Mouse (Mus musculus): ENCODE results near the gene Prx. TPM values are rescaled to one million over a fixed set of nuclear protein-coding genes. Genes with fewer than 3 reads are reported as not detected.

Prx gene
- polyA plus RNA-seq (2015; fragmentation: Nextera tagmentation; extraction: Ambion mirVana) = 1.5 and 1.8 TPM in 2 replicates

GRCm38 (mm10) chr7:27499036-27499435 lies at the start of gene Prx:
TSS of gene Prx (plus strand) at chr7:27499324.
- no peak within 1 kb of the TSS for H3K4me3 ChIP-seq
- WGBS = 60% methylated on average over 3 of the region's 3 CpGs
- no peak within 1 kb of the TSS for H3K4me2 ChIP-seq
- ATAC-seq = no peak
- H3K4me1 ChIP-seq = no peaks in the 10 kb centered on the region
- H3K36me3 ChIP-seq (ENCODE audit: poor library complexity, severe bottlenecking) = no peaks in the 10 kb centered on the region
- no peaks in the 10 kb centered on the region for H3K27me3 ChIP-seq
- H3K9ac ChIP-seq = no peak within 1 kb of the TSS
- H3K9me3 ChIP-seq (replicated peaks) = no peaks in the 10 kb centered on the region
- H3K27ac ChIP-seq = no peak within 1 kb of the TSS

DNA sequence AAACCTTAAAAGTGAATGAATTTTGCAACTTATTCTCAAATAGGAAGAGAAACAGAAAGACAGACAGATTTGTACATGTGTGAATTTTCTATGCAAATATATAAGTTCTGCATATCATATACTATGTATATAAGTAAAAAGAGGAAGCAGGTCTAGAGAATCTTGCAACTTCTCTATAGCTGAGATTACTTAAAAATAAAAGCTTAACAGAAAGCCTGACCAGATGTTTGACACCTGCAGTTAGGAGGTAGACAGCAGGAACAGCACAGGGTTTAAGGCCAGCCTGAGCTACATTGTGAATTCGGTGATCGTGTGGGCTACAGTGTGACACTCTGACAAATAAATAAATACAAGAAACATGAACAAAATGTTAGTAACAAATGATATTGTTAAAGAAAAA lies 47.8 kb upstream of the Prx start:
- H3K4me3 ChIP-seq = no peak overlapping the region
- H3K9me3 ChIP-seq (replicated peaks) = no peaks in the 10 kb centered on the region
- H3K36me3 ChIP-seq (ENCODE audit: poor library complexity, severe bottlenecking) = no peaks in the 10 kb centered on the region
- H3K27ac ChIP-seq = no peak overlapping the region
- peaks cover 9% of the 10 kb centered on the region for H3K27me3 ChIP-seq
- ATAC-seq = no peak
- no peak overlapping the region for H3K9ac ChIP-seq
- peaks cover 12% of the 10 kb centered on the region for H3K4me1 ChIP-seq
- H3K4me2 ChIP-seq = no peak overlapping the region
- 90% methylated on average over 2 of the region's 2 CpGs for WGBS

DNA sequence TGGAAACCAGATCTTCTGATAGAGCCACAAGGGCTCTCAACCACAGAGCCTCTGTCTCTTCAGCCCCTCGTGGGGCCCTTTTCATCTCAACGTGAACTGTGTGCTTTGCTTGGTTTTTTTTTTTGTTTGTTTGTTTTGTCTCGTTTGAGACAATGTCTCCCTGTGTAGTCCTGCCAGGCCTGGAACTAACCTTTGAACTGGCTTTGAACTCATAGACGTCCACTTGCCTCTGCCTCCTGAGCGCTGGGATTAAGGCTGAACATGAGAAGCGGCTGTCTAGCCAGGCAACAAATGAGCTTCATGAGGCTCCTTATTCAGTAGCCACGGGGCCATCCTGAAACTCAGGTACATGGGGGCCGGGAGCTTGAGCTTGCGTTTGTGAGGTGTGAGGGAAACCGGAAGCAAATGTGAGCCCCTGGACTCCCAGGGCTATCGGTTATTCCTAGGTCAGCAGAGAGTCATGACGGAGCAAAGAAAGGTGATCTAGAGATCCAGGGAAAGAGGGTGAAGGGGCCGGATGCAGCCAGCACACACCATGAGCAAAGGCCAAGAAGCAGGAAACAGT lies 46.8 kb upstream of the Prx start:
- H3K9ac ChIP-seq = no peak overlapping the region
- H3K4me1 ChIP-seq = peaks cover 3% of the 10 kb centered on the region
- no peak overlapping the region for H3K4me3 ChIP-seq
- H3K4me2 ChIP-seq = no peak overlapping the region
- WGBS = 54% methylated on average over 13 of the region's 13 CpGs
- no peaks in the 10 kb centered on the region for H3K36me3 ChIP-seq (ENCODE audit: poor library complexity, severe bottlenecking)
- H3K9me3 ChIP-seq (replicated peaks) = no peaks in the 10 kb centered on the region
- H3K27ac ChIP-seq = no peak overlapping the region
- H3K27me3 ChIP-seq = no peaks in the 10 kb centered on the region
- no peak for ATAC-seq

GRCm38 (mm10) chr7:27454461-27455121 lies 44.5 kb upstream of the Prx start:
- H3K27me3 ChIP-seq = no peaks in the 10 kb centered on the region
- 84% methylated on average over 10 of the region's 10 CpGs for WGBS
- H3K4me2 ChIP-seq = no peak overlapping the region
- H3K36me3 ChIP-seq (ENCODE audit: poor library complexity, severe bottlenecking) = no peaks in the 10 kb centered on the region
- ATAC-seq = no peak
- H3K27ac ChIP-seq = no peak overlapping the region
- H3K9ac ChIP-seq = no peak overlapping the region
- no peaks in the 10 kb centered on the region for H3K4me1 ChIP-seq
- H3K9me3 ChIP-seq (replicated peaks) = no peaks in the 10 kb centered on the region
- no peak overlapping the region for H3K4me3 ChIP-seq

DNA sequence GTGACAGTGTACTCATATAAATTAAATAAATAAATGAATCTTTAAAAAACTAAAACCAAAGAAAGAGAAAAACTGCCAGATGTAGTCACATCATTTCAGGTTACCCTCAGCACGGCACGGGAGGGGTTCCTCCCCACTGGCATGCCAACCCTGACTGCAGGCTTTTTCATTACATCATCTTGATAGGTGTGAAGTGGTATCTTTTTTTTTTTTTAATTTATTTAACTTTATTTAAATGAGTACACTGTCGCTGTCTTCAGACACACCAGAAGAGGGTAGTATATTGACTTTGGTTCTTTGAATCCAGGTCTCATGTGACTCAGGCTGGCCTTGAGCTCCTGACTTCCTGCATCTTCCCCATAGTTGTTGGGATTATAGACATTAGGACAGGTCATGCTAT lies 43.9 kb upstream of the Prx start:
- 92% methylated on average over 3 of the region's 3 CpGs for WGBS
- ATAC-seq = no peak
- H3K27me3 ChIP-seq = no peaks in the 10 kb centered on the region

GRCm38 (mm10) chr7:27458614-27459013 lies 40.5 kb upstream of the Prx start:
- H3K4me2 ChIP-seq = no peak overlapping the region
- no peak for ATAC-seq
- WGBS = 88% methylated on average over 4 of the region's 4 CpGs

More for the DNA sequence above, 43.9 kb upstream of the Prx start:
- Histone ChIP-seq H3K27ac (no peak overlapping the region), H3K9ac (no peak overlapping the region), H3K4me3 (no peak overlapping the region), H3K4me1 (no peaks in the 10 kb centered on the region), H3K4me2 (no peak overlapping the region), H3K9me3 (replicated peaks) (no peaks in the 10 kb centered on the region), H3K36me3 (ENCODE audit: poor library complexity, severe bottlenecking) (no peaks in the 10 kb centered on the region)

DNA sequence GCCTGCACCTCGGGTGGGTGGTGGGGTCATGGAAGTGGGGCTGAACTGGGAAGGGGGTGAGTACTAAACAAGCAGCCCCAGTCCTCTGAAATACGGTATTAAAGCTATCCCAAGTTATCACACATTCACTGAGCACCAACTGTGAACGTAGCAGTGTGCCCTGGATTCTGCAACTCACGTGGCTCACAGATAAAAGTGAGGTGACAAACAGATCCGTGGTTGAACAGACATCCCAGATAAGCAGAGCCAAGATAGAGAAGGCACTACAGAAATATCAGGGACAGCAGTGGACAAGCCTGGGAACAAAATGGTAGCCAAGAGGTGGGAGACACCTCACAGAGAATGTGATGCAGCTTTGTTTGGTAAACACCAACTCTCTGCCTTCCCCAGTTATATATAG lies 39.5 kb upstream of the Prx start:
- Histone ChIP-seq H3K27ac (no peak overlapping the region), H3K36me3 (ENCODE audit: poor library complexity, severe bottlenecking) (no peaks in the 10 kb centered on the region), H3K4me1 (no peaks in the 10 kb centered on the region), H3K4me2 (no peak overlapping the region), H3K4me3 (no peak overlapping the region), H3K27me3 (no peaks in the 10 kb centered on the region), H3K9me3 (replicated peaks) (no peaks in the 10 kb centered on the region), H3K9ac (no peak overlapping the region)
- no peak for ATAC-seq
- 88% methylated on average over 5 of the region's 5 CpGs for WGBS

More at GRCm38 (mm10) chr7:27458614-27459013, 40.5 kb upstream of the Prx start:
- Histone ChIP-seq H3K9ac (no peak overlapping the region), H3K27ac (no peak overlapping the region), H3K4me1 (no peaks in the 10 kb centered on the region), H3K4me3 (no peak overlapping the region), H3K36me3 (ENCODE audit: poor library complexity, severe bottlenecking) (no peaks in the 10 kb centered on the region), H3K9me3 (replicated peaks) (no peaks in the 10 kb centered on the region), H3K27me3 (no peaks in the 10 kb centered on the region)

DNA sequence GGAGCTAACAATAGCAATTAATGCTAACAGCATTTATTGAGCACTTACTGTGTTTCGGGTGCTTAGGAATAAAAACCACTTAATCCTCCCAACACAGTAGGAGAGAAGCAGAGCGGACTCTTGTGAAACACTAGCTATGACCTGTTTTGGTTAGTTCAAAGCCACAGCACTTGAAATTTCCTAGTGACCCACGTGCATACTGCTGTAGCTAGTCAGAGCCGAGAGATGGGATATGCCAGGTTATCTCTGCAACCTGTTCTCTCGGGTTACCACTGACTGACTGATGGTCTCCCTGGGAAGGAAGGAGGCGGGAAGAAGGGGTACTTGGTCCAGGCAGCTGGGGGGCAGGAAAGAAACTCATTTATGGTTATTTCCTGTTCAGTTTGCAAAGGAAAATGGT lies 38.6 kb upstream of the Prx start:
- WGBS = 86% methylated on average over 6 of the region's 6 CpGs
- Histone ChIP-seq H3K9me3 (replicated peaks) (no peaks in the 10 kb centered on the region), H3K4me1 (no peaks in the 10 kb centered on the region), H3K4me2 (no peak overlapping the region), H3K36me3 (ENCODE audit: poor library complexity, severe bottlenecking) (no peaks in the 10 kb centered on the region), H3K4me3 (no peak overlapping the region), H3K27ac (no peak overlapping the region), H3K9ac (no peak overlapping the region), H3K27me3 (no peaks in the 10 kb centered on the region)
- ATAC-seq = no peak

GRCm38 (mm10) chr7:27467648-27468047 lies 31.5 kb upstream of the Prx start:
- 28% methylated on average over 4 of the region's 4 CpGs for WGBS
- H3K9me3 ChIP-seq (replicated peaks) = no peaks in the 10 kb centered on the region
- no peaks in the 10 kb centered on the region for H3K27me3 ChIP-seq
- H3K4me1 ChIP-seq = 0 out of 2 replicates have a peak, but pooled peaks cover 4% of the 10 kb centered on the region
- H3K4me2 ChIP-seq = no peak overlapping the region
- no peak overlapping the region for H3K9ac ChIP-seq
- H3K4me3 ChIP-seq = no peak overlapping the region
- no peak overlapping the region for H3K27ac ChIP-seq
- no peaks in the 10 kb centered on the region for H3K36me3 ChIP-seq (ENCODE audit: poor library complexity, severe bottlenecking)
- ATAC-seq = no peak

DNA sequence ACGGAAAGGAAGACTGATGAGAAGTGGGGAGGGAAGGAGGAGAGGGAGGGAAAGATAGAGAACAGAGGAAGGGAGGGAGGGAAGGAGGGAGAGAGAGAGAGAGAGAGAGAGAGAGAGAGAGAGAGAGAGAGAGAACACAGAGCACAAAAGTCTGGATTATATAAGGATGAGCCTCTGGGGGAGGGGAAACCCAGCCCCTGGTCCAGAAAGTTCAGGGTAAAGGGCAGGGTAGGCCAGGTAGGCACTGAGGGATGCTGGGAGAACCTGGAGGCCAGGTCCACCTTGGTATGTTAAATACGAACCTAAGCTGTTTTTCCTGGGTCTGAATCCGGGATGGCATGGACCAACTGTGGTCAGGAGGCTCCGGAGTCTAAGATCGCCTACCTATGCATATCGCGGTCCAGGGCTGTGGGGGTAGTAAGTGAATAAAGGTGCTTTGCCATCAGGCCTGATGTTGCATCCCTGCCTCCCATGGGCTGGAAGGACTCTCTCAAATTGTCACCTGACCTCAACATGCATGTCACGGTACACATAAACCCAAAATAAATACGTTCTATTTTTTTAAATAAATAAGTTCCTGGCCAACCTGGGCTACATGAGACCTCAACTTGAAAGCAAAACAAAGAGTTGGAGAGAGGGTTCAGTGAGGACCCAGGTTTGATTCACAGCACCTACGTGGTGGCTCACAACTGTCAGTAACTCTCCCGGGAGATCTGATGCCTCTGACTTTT lies 27.6 kb upstream of the Prx start:
- 90% methylated on average over 11 of the region's 11 CpGs for WGBS

GRCm38 (mm10) chr7:27472596-27472995 lies 26.5 kb upstream of the Prx start:
- Histone ChIP-seq H3K4me2 (peak overlapping the region; percentile 71), H3K4me1 (0 out of 2 replicates have a peak, but pooled peaks cover 14% of the 10 kb centered on the region), H3K27ac (peak overlapping the region; percentile 40; the same call in 1 of the 2 replicates), H3K9ac (no peak overlapping the region; the same call in 1 of the 2 replicates), H3K4me3 (peak overlapping the region; percentile 74), H3K36me3 (ENCODE audit: poor library complexity, severe bottlenecking) (peaks cover 12% of the 10 kb centered on the region), H3K9me3 (replicated peaks) (no peaks in the 10 kb centered on the region), H3K27me3 (no peaks in the 10 kb centered on the region)
- 47% methylated on average over 7 of the region's 7 CpGs for WGBS
- no peak for ATAC-seq

More for the DNA sequence above, 27.6 kb upstream of the Prx start:
- Histone ChIP-seq H3K9ac (no peak overlapping the region), H3K27ac (no peak overlapping the region), H3K9me3 (replicated peaks) (no peaks in the 10 kb centered on the region), H3K4me3 (no peak overlapping the region), H3K27me3 (no peaks in the 10 kb centered on the region), H3K36me3 (ENCODE audit: poor library complexity, severe bottlenecking) (peaks cover 6% of the 10 kb centered on the region), H3K4me2 (no peak overlapping the region), H3K4me1 (0 out of 2 replicates have a peak, but pooled peaks cover 14% of the 10 kb centered on the region)
- no peak for ATAC-seq

- peaks cover 17% of the 10 kb centered on the region for H3K36me3 ChIP-seq (ENCODE audit: poor library complexity, severe bottlenecking)
- peak within 1 kb of the TSS; percentile 71 for H3K4me2 ChIP-seq
- H3K4me1 ChIP-seq = 0 out of 2 replicates have a peak, but pooled peaks cover 14% of the 10 kb centered on the region
- under 1% methylated on average over 36 of the region's 36 CpGs for WGBS
- H3K9ac ChIP-seq = peak within 1 kb of the TSS; percentile 70
- H3K27ac ChIP-seq = peak within 1 kb of the TSS; percentile 75
- H3K27me3 ChIP-seq = no peaks in the 10 kb centered on the region
- peak within 1 kb of the TSS; percentile 74 for H3K4me3 ChIP-seq
- no peaks in the 10 kb centered on the region for H3K9me3 ChIP-seq (replicated peaks)
- ATAC-seq = peak; percentile 89
These were observed 25.8 kb upstream of the Prx start, which contains the start of gene Sertad3 for GRCm38 (mm10) chr7:27473156-27473834. TSS of gene Sertad3 (plus strand) at chr7:27473768.

All from forebrain, embryonic 13.5 days (tissue).